Mouse (Mus musculus) hindbrain, embryonic 15.5 days (tissue): Measurements from ENCODE around the gene Tnpo3. TPM values are rescaled to one million over a fixed set of nuclear protein-coding genes. Genes with fewer than 3 reads are reported as not detected.
A peak's percentile ranks its signal among the peaks of the same experiment; 100 is the strongest.

Experiments used
- ATAC-seq: fragments of 200-750 bp; cut with Nextera tagmentation; 2 replicates; pipeline ENCODE4 v1.8.0; 2017; ENCODE audit warnings: low read depth, moderate number of reproducible peaks, moderate TSS enrichment; ENCODE audit not compliant: low FRiP score
- H3K27ac ChIP-seq: fragments of 300-500 bp; sonication (generic); replicated peaks from 2 replicates; pipeline ENCODE4 v1.5.1; 2015; ENCODE audit warnings: mild to moderate bottlenecking, inconsistent platforms
- H3K27me3 ChIP-seq: fragments of 300-500 bp; sonication (generic); 2 replicates; pipeline ENCODE4 v1.6.1; 2015; ENCODE audit warnings: control low read depth, inconsistent platforms
- H3K36me3 ChIP-seq: fragments of 300-500 bp; sonication (generic); 2 replicates; pipeline ENCODE4 v1.6.1; 2015; ENCODE audit warnings: control low read depth, inconsistent platforms
- H3K4me1 ChIP-seq: fragments of 300-500 bp; sonication (generic); replicated peaks from 2 replicates; pipeline ENCODE4 v1.6.1; 2015; ENCODE audit warnings: control low read depth, inconsistent platforms
- H3K4me2 ChIP-seq: fragments of 300-500 bp; sonication (generic); 2 replicates; pipeline ENCODE4 v1.6.1; 2015; ENCODE audit warnings: moderate library complexity, mild to moderate bottlenecking, inconsistent platforms
- H3K4me3 ChIP-seq: fragments of 300-500 bp; sonication (generic); 2 replicates; pipeline ENCODE4 v1.5.1; 2015; ENCODE audit warnings: mild to moderate bottlenecking, inconsistent platforms
- H3K9ac ChIP-seq: fragments of 300-500 bp; sonication (generic); 2 replicates; pipeline ENCODE4 v1.6.1; 2015; ENCODE audit warnings: inconsistent platforms
- H3K9me3 ChIP-seq: fragments of 300-500 bp; sonication (generic); 2 replicates; pipeline ENCODE4 v1.6.1; 2016; ENCODE audit warnings: control low read depth, inconsistent platforms
- WGBS: fragments of 180-500 bp; shearing (Covaris S2); methylation state at CpG from one replicate; pipeline ENCODE4 v1.1.7; 2015; 5-methylcytosine and 5-hydroxymethylcytosine counted together
- polyA plus RNA-seq: library from polyadenylated mRNA; unstranded; fragments of >200 nt; fragmentation: Nextera tagmentation; extraction: Ambion mirVana; gene quantifications from 2 replicates; pipeline ENCODE4 v1.2.1, GENCODE M21; 2015

The Tnpo3 gene
- polyA plus RNA-seq, 1 experiment from 2014 or later, result 85.5 TPM

DNA sequence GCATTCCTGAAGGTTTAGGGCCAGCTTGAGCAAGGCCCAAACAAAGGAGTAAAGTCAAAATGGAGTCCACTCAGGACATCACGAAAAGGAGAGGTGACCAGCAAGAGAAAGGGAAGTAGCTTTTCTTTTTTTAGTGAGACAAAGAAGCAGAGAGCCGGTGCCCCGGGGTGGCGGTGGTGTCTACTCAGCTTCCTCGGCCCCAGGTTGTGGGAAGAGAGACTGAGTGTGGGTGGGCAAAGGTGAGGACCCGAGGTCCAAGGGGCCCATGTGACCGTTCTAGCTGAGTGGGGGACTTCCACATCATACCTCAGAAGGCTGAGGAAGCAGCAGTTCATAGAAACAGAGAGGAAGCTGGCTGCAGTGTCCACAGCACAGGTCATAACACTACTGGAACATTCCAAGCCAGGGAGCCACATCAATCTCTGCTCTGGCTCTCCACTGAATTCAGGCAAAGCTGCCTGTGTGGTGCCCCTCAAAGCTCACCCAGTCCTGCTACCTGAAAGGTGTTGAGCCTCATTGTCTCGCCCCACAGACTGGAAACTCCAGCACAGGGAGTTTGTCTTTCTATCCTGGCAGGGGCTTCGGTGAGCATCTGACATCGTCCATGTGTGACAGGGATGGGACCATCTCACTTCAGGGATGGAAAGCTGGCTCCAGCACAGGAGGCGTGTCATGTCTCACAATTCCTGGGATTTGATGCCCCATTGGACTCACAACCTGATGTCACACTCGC lies 86.2 kb downstream of the Tnpo3 start:
- peaks cover 21% of the 10 kb centered on the region for H3K27me3 ChIP-seq
- H3K4me3 ChIP-seq, result no peak overlapping the region
- H3K9ac ChIP-seq, result no peak overlapping the region
- WGBS, result 83% methylated on average over 12 of the region's 12 CpGs
- H3K4me1 ChIP-seq, result peaks cover 23% of the 10 kb centered on the region
- H3K27ac ChIP-seq, result no peak overlapping the region
- no peak overlapping the region for H3K4me2 ChIP-seq
- H3K9me3 ChIP-seq, result no peaks in the 10 kb centered on the region
- H3K36me3 ChIP-seq, result no peaks in the 10 kb centered on the region
- ATAC-seq, result no peak

- no peaks in the 10 kb centered on the region for H3K9me3 ChIP-seq
- H3K27ac ChIP-seq, result no peak overlapping the region
- H3K27me3 ChIP-seq, result peaks cover 14% of the 10 kb centered on the region
- H3K4me2 ChIP-seq, result no peak overlapping the region
- H3K9ac ChIP-seq, result no peak overlapping the region
- no peaks in the 10 kb centered on the region for H3K36me3 ChIP-seq
- ATAC-seq, result no peak
- H3K4me3 ChIP-seq, result no peak overlapping the region
- WGBS, result 77% methylated on average over 6 of the region's 6 CpGs
- H3K4me1 ChIP-seq, result peaks cover 19% of the 10 kb centered on the region
Observed at GRCm38 (mm10) chr6:29522626-29523300, 86.9 kb downstream of the Tnpo3 start.

- peak; percentile 5; the same call in 1 of the 2 replicates for ATAC-seq
- Histone ChIP-seq H3K27me3 (peaks cover 7% of the 10 kb centered on the region; the same call in 1 of the 2 replicates), H3K36me3 (no peaks in the 10 kb centered on the region), H3K27ac (no peak overlapping the region), H3K4me3 (no peak overlapping the region), H3K4me2 (no peak overlapping the region), H3K9ac (no peak overlapping the region), H3K4me1 (peaks cover 6% of the 10 kb centered on the region), H3K9me3 (no peaks in the 10 kb centered on the region)
- WGBS, result 6% methylated on average over 5 of the region's 5 CpGs
Observed at GRCm38 (mm10) chr6:29517139-29517538, 92.5 kb downstream of the Tnpo3 start.

DNA sequence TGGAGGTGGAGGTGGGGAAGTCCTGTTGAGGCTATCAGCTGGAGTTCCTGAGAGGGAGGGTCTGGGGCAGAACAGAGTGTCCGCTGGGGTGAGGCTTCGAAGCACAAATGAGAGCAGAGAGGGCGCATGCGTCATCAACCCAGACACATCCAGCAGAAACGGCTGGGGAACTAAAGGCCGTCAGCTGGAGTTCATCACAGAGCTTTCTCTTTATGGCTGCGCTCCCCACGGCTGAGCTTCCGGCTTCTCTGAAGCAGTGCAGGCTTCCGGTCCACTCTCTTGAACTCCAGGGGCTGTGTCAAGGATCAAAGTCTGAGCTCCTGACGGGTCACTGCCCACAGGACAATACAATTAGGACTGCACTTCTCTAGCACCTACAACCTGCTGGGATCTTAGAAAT lies 96.4 kb downstream of the Tnpo3 start:
- H3K27ac ChIP-seq, result no peak overlapping the region
- H3K4me3 ChIP-seq, result peak overlapping the region; percentile 22
- no peaks in the 10 kb centered on the region for H3K36me3 ChIP-seq
- H3K9me3 ChIP-seq, result no peaks in the 10 kb centered on the region
- H3K4me1 ChIP-seq, result peaks cover 6% of the 10 kb centered on the region
- 2% methylated on average over 11 of the region's 11 CpGs for WGBS
- no peak overlapping the region; the same call in 1 of the 2 replicates for H3K9ac ChIP-seq
- peak; percentile 65 for ATAC-seq
- peak overlapping the region; percentile 57 for H3K4me2 ChIP-seq
- H3K27me3 ChIP-seq, result peaks cover 7% of the 10 kb centered on the region; the same call in 1 of the 2 replicates

DNA sequence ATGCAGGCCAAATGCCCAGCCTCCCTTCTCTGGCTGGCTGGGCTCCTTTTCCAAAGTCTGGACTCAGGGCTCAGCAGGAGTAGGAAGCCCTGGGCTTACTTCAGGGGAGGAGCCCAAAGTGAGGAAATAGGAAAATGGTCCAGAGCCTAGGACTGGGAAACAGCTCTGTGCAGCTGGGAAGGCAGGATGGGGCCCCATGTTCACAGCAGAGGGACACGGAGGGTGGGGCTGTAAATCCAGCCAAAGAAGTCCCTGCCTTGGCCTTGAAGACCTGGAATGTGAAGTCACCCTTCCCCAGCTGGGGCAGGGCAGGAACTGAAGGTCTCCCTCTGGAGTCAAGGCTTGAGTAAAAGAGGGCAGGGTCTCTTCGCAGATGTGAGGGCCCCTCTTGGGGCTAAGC lies 100.6 kb downstream of the Tnpo3 start:
- no peaks in the 10 kb centered on the region for H3K9me3 ChIP-seq
- H3K4me2 ChIP-seq, result no peak overlapping the region
- peaks cover 16% of the 10 kb centered on the region; the same call in 1 of the 2 replicates for H3K27me3 ChIP-seq
- 48% methylated on average over 2 of the region's 2 CpGs for WGBS
- H3K36me3 ChIP-seq, result no peaks in the 10 kb centered on the region
- ATAC-seq, result no peak
- no peak overlapping the region for H3K4me3 ChIP-seq
- no peak overlapping the region for H3K27ac ChIP-seq
- H3K4me1 ChIP-seq, result peaks cover 16% of the 10 kb centered on the region
- H3K9ac ChIP-seq, result no peak overlapping the region

DNA sequence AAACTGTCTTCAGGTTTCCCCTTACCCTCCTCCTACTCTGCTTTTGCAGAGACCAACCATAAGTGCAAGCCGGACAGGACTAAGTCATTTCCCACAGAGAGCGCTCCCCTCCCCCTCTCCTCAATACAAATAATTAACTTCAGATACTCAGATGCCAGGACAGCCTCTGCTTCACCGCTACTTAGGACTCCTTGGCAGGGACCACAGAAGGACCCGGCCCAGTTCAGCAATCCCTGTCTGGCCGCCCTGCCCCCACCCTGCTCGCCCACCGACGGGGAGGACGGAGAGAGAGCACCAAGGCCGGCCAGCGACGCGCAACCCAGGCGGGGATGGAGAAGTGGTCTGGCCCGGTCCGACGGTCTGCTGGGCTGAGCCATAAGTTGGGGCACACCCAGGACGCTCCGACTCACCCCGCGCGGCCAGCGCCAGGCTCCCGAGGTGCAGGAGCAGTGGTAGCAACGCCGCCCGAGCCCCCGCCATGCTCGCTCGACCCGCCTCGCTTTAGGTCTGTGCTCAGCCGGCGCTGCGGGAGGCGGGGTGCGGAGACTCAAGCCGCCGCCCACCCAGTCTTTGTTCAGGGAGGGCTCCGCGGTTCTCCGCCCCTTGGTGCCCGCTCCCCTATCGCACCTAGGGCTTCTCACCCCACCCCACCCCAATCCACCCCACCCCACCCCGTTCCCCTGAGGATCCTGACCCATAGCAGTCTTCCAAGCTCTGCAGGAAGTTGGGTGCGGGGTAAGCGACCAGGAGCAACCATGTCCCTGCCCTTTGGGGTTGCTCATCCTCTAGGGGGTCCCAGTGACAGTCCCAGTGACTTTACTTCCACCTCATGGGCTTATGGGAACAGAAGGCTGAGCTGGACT lies 102.0 kb downstream of the Tnpo3 start, which contains the start of gene Kcp:
Kcp (minus strand) TSS at position 506 of the 863 bp plus-strand sequence.
- Histone ChIP-seq H3K9me3 (no peaks in the 10 kb centered on the region), H3K27me3 (peaks cover 16% of the 10 kb centered on the region; the same call in 1 of the 2 replicates), H3K27ac (no peak within 1 kb of the TSS), H3K36me3 (no peaks in the 10 kb centered on the region), H3K4me2 (peak within 1 kb of the TSS; percentile 70), H3K4me3 (peak within 1 kb of the TSS; percentile 48), H3K9ac (peak within 1 kb of the TSS; percentile 45), H3K4me1 (peaks cover 11% of the 10 kb centered on the region)
- WGBS, result under 1% methylated on average over 46 of the region's 47 CpGs
- ATAC-seq, result peak; percentile 65

DNA sequence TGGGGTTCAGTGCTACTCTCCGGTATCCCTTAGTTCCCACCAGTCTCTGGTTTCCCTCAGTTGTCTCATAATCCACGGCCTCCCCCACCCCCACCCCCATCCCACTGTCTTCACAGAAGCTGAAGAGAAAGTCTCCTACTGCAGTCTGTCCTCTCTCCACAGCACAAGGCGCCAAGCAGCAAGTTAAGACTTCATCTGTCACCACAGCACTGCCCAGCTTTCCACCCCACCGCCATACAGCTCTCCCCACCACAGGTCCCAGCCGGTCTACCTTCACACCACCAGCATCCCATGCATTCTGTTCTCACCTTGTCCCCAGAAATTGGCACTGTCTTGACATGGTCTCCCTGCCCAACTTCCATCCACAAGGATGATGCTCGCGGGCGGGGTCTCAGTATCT lies 102.9 kb downstream of the Tnpo3 start:
- H3K27me3 ChIP-seq, result peaks cover 16% of the 10 kb centered on the region; the same call in 1 of the 2 replicates
- no peak overlapping the region for H3K9ac ChIP-seq
- no peak for ATAC-seq
- no peak overlapping the region for H3K27ac ChIP-seq
- H3K4me3 ChIP-seq, result peak overlapping the region; percentile 48
- peak overlapping the region; percentile 70 for H3K4me2 ChIP-seq
- no peaks in the 10 kb centered on the region for H3K9me3 ChIP-seq
- peaks cover 11% of the 10 kb centered on the region for H3K4me1 ChIP-seq
- WGBS, result 24% methylated on average over 8 of the region's 8 CpGs
- no peaks in the 10 kb centered on the region for H3K36me3 ChIP-seq

DNA sequence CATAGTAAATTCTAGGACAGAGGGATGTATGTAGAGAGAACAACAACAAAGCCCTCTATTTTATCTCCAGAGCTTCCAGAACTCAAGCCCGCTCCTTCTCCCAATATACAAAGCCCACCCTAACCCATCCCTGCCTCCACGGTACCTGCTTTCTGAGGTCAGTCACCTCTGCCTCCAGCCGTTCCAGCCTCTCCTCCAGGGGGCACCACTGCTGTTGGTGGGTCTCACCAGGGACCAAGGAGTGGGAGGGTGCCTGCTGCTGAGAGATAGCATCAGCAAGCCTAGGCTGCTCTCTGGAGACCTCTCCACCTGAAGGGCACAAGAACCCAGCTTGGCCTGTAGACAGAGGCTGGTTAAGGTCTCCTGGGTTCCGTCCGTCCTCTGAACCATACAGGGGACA lies 104.2 kb downstream of the Tnpo3 start:
- H3K4me3 ChIP-seq, result no peak overlapping the region
- H3K9ac ChIP-seq, result no peak overlapping the region
- H3K4me2 ChIP-seq, result no peak overlapping the region
- WGBS, result 85% methylated on average over 5 of the region's 5 CpGs
- H3K27me3 ChIP-seq, result peaks cover 16% of the 10 kb centered on the region; the same call in 1 of the 2 replicates
- H3K27ac ChIP-seq, result no peak overlapping the region
- peaks cover 11% of the 10 kb centered on the region for H3K4me1 ChIP-seq
- ATAC-seq, result no peak
- no peaks in the 10 kb centered on the region for H3K36me3 ChIP-seq
- no peaks in the 10 kb centered on the region for H3K9me3 ChIP-seq

DNA sequence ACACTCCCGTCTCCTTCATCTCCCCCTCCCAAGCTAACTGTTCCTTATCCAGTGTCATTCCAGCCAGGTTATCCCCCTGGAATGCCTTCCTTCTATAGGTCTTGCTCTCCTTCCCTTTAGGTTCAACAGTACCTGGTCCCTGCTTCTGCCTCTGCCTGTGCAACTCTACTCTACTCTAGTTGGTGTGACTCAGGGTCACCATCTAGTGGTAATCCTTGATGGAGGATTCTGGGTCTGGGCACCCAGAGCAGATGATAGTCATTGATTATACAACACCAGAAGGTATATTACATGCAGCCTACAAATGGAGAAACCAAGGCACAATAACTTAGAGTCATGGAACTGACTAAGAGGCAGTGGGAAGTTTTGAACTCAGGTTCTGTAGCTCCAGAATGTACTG lies 108.1 kb downstream of the Tnpo3 start:
- Histone ChIP-seq H3K27me3 (peaks cover 18% of the 10 kb centered on the region), H3K4me1 (no peaks in the 10 kb centered on the region), H3K9ac (no peak overlapping the region), H3K9me3 (no peaks in the 10 kb centered on the region), H3K4me3 (no peak overlapping the region), H3K27ac (no peak overlapping the region), H3K4me2 (no peak overlapping the region), H3K36me3 (no peaks in the 10 kb centered on the region)
- WGBS, result 93% methylated on average over 1 of the region's 1 CpGs
- no peak for ATAC-seq

DNA sequence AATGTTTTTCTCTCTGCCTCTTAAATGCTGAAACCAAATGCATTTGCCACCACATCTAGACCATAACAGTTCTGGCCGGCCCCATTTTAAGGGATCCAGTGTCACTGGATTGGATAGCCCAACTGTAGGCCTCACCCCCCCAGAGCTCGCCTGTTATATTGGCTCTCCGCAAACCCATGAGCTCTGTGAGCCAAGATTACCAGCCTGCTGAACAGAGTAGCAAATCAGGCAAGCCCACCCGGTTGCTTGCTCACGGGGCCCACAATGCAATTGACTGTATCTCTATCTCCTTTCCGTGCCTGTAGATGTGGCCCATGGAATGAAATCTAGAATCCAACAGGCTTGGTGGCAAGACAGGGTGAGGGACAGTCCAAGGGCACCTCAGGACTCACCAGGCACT lies 108.9 kb downstream of the Tnpo3 start:
- no peak for ATAC-seq
- 89% methylated on average over 6 of the region's 6 CpGs for WGBS

DNA sequence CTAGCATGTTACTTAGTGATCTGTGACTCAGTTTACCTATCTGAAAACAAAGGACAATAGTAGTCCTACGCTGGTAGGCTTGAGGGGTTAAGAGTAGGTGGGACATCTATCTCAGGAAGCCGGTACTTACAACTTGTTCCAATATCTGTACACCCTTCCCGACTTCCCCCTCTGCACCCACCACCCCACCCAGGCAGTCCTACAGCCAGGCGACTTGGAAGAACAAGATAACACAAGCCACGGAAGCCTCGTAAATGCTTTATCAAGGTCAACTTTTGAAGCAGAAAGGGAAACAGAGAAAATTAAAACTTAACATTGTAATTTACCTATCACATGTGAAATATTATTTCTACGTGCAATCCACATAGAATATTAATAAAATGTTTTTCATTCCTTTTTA lies 109.5 kb downstream of the Tnpo3 start:
- Histone ChIP-seq H3K9me3 (no peaks in the 10 kb centered on the region), H3K36me3 (no peaks in the 10 kb centered on the region), H3K27me3 (peaks cover 24% of the 10 kb centered on the region), H3K4me2 (no peak overlapping the region), H3K9ac (no peak overlapping the region), H3K4me3 (no peak overlapping the region), H3K4me1 (no peaks in the 10 kb centered on the region; the same call in 1 of the 2 replicates), H3K27ac (no peak overlapping the region)
- 95% methylated on average over 7 of the region's 7 CpGs for WGBS
- no peak for ATAC-seq

More for the DNA sequence above, 108.9 kb downstream of the Tnpo3 start:
- H3K9me3 ChIP-seq, result no peaks in the 10 kb centered on the region
- H3K36me3 ChIP-seq, result no peaks in the 10 kb centered on the region
- H3K4me2 ChIP-seq, result no peak overlapping the region
- H3K4me3 ChIP-seq, result no peak overlapping the region
- H3K9ac ChIP-seq, result no peak overlapping the region
- H3K4me1 ChIP-seq, result no peaks in the 10 kb centered on the region; the same call in 1 of the 2 replicates
- H3K27me3 ChIP-seq, result peaks cover 26% of the 10 kb centered on the region
- H3K27ac ChIP-seq, result no peak overlapping the region
